Mouse (Mus musculus) embryonic facial prominence, embryonic 12.5 days (tissue): Measurements from ENCODE around the gene Pbrm1. TPM values are rescaled to one million over a fixed set of nuclear protein-coding genes. Genes with fewer than 3 reads are reported as not detected.

ENCODE experiments used
- ATAC-seq: fragments of 200-750 bp; cut with Nextera tagmentation; 2 replicates; pipeline ENCODE4 v1.8.0; 2017; ENCODE audit not compliant: insufficient number of reproducible peaks, insufficient read depth, low FRiP score, low TSS enrichment
- H3K27ac ChIP-seq: fragments of 300-500 bp; sonication (generic); 2 replicates; pipeline ENCODE4 v1.5.1; 2016; ENCODE audit warnings: mild to moderate bottlenecking
- H3K27me3 ChIP-seq: fragments of 300-500 bp; sonication (generic); 2 replicates; pipeline ENCODE4 v1.6.1; 2016; ENCODE audit warnings: mild to moderate bottlenecking, moderate library complexity
- H3K36me3 ChIP-seq: fragments of 300-500 bp; sonication (generic); 2 replicates; pipeline ENCODE4 v1.6.1; 2016; ENCODE audit warnings: mild to moderate bottlenecking
- H3K4me1 ChIP-seq: fragments of 300-500 bp; sonication (generic); 2 replicates; pipeline ENCODE4 v1.6.1; 2016
- H3K4me2 ChIP-seq: fragments of 300-500 bp; sonication (generic); replicated peaks from 2 replicates; pipeline ENCODE4 v1.6.1; 2016; ENCODE audit warnings: mild to moderate bottlenecking, moderate library complexity
- H3K4me3 ChIP-seq: fragments of 300-500 bp; sonication (generic); 2 replicates; pipeline ENCODE4 v1.5.1; 2016; ENCODE audit warnings: mild to moderate bottlenecking
- H3K9ac ChIP-seq: fragments of 300-500 bp; sonication (generic); 2 replicates; pipeline ENCODE4 v1.6.1; 2016; ENCODE audit warnings: mild to moderate bottlenecking, moderate library complexity
- H3K9me3 ChIP-seq: fragments of 300-500 bp; sonication (generic); 2 replicates; pipeline ENCODE4 v1.6.1; 2016; ENCODE audit warnings: mild to moderate bottlenecking, moderate library complexity
- WGBS: fragments of 180-500 bp; shearing (Covaris S2); methylation state at CpG from one replicate; pipeline ENCODE4 v1.1.7; 2016; 5-methylcytosine and 5-hydroxymethylcytosine counted together
- polyA plus RNA-seq: library from polyadenylated mRNA; unstranded; fragments of >200 nt; fragmentation: Nextera tagmentation; extraction: Ambion mirVana; gene quantifications from 2 replicates; pipeline ENCODE4 v1.2.1, GENCODE M21; 2016

Gene Pbrm1
- 176 and 178 TPM in 2 replicates for polyA plus RNA-seq

GRCm38 (mm10) chr14:31018860-31019291, at the start of gene Pbrm1, which contains the start of gene Gnl3:
Pbrm1 (plus strand) TSS chr14:31019138.
Gnl3 (minus strand) TSS chr14:31019152.
- Histone ChIP-seq H3K4me3 (peak within 1 kb of the TSS; percentile 82), H3K36me3 (peaks cover 46% of the 10 kb centered on the region), H3K4me1 (peaks cover 18% of the 10 kb centered on the region), H3K9ac (peak within 1 kb of the TSS; percentile 93), H3K4me2 (peak within 1 kb of the TSS; percentile 73), H3K27me3 (no peaks in the 10 kb centered on the region), H3K27ac (peak within 1 kb of the TSS; percentile 97), H3K9me3 (no peaks in the 10 kb centered on the region)
- peak; percentile 92 for ATAC-seq
- WGBS: under 1% methylated on average over 48 of the region's 53 CpGs

GRCm38 (mm10) chr14:30974204-30974603, 44.7 kb upstream of the Pbrm1 start:
- no peaks in the 10 kb centered on the region for H3K4me1 ChIP-seq
- no peaks in the 10 kb centered on the region for H3K27me3 ChIP-seq
- H3K4me3 ChIP-seq: no peak overlapping the region
- no peak overlapping the region for H3K27ac ChIP-seq
- no peak for ATAC-seq
- H3K9me3 ChIP-seq: no peaks in the 10 kb centered on the region
- 66% methylated on average over 6 of the region's 6 CpGs for WGBS
- H3K36me3 ChIP-seq: peaks cover 39% of the 10 kb centered on the region
- no peak overlapping the region for H3K4me2 ChIP-seq
- no peak overlapping the region for H3K9ac ChIP-seq

GRCm38 (mm10) chr14:30976222-30976621, 42.7 kb upstream of the Pbrm1 start:
- Histone ChIP-seq H3K4me1 (no peaks in the 10 kb centered on the region), H3K9ac (no peak overlapping the region), H3K9me3 (no peaks in the 10 kb centered on the region), H3K4me3 (no peak overlapping the region), H3K27me3 (no peaks in the 10 kb centered on the region), H3K27ac (no peak overlapping the region), H3K36me3 (peaks cover 37% of the 10 kb centered on the region), H3K4me2 (no peak overlapping the region)
- 83% methylated on average over 3 of the region's 3 CpGs for WGBS
- no peak for ATAC-seq

GRCm38 (mm10) chr14:30996417-30996816, 22.5 kb upstream of the Pbrm1 start:
- Histone ChIP-seq H3K27me3 (no peaks in the 10 kb centered on the region), H3K36me3 (peaks cover 12% of the 10 kb centered on the region; the same call in 1 of the 2 replicates), H3K9ac (no peak overlapping the region), H3K27ac (no peak overlapping the region), H3K9me3 (no peaks in the 10 kb centered on the region), H3K4me3 (no peak overlapping the region), H3K4me1 (0 out of 2 replicates have a peak, but pooled peaks cover 5% of the 10 kb centered on the region), H3K4me2 (no peak overlapping the region)
- no peak for ATAC-seq

- H3K9me3 ChIP-seq: no peaks in the 10 kb centered on the region
- peaks cover 8% of the 10 kb centered on the region; the same call in 1 of the 2 replicates for H3K4me1 ChIP-seq
- ATAC-seq: no peak
- H3K4me2 ChIP-seq: peak overlapping the region; percentile 75
- peak overlapping the region; percentile 91 for H3K9ac ChIP-seq
- H3K27ac ChIP-seq: no peak overlapping the region
- peaks cover 12% of the 10 kb centered on the region; the same call in 1 of the 2 replicates for H3K36me3 ChIP-seq
- 61% methylated on average over 10 of the region's 10 CpGs for WGBS
- peak overlapping the region; percentile 94 for H3K4me3 ChIP-seq
- H3K27me3 ChIP-seq: no peaks in the 10 kb centered on the region
Observed at GRCm38 (mm10) chr14:31000356-31000755, 18.6 kb upstream of the Pbrm1 start.

GRCm38 (mm10) chr14:31000816-31001306, 18.1 kb upstream of the Pbrm1 start:
- peak overlapping the region; percentile 75 for H3K4me2 ChIP-seq
- no peak for ATAC-seq

GRCm38 (mm10) chr14:31001307-31002205, 17.4 kb upstream of the Pbrm1 start, which contains the start of the genes Glt8d1 and Spcs1:
Glt8d1 (plus strand) TSS chr14:31001400.
Spcs1 (minus strand) TSS chr14:31001672.
- under 1% methylated on average over 84 of the region's 84 CpGs for WGBS
- no peaks in the 10 kb centered on the region for H3K9me3 ChIP-seq
- no peaks in the 10 kb centered on the region for H3K27me3 ChIP-seq
- H3K9ac ChIP-seq: peak within 1 kb of the TSS; percentile 91
- H3K4me3 ChIP-seq: peak within 1 kb of the TSS; percentile 94
- ATAC-seq: peak; percentile 90
- H3K36me3 ChIP-seq: peaks cover 12% of the 10 kb centered on the region; the same call in 1 of the 2 replicates
- peaks cover 8% of the 10 kb centered on the region; the same call in 1 of the 2 replicates for H3K4me1 ChIP-seq
- peak within 1 kb of the TSS; percentile 91 for H3K27ac ChIP-seq
- peak within 1 kb of the TSS; percentile 75 for H3K4me2 ChIP-seq

More at GRCm38 (mm10) chr14:31000816-31001306, 18.1 kb upstream of the Pbrm1 start:
- WGBS: under 1% methylated on average over 21 of the region's 21 CpGs
- Histone ChIP-seq H3K27me3 (no peaks in the 10 kb centered on the region), H3K4me1 (peaks cover 8% of the 10 kb centered on the region; the same call in 1 of the 2 replicates), H3K9me3 (no peaks in the 10 kb centered on the region), H3K36me3 (peaks cover 12% of the 10 kb centered on the region; the same call in 1 of the 2 replicates), H3K27ac (peak overlapping the region; percentile 91), H3K9ac (peak overlapping the region; percentile 91), H3K4me3 (peak overlapping the region; percentile 94)

- Histone ChIP-seq H3K4me2 (no peak overlapping the region), H3K9ac (no peak overlapping the region), H3K4me1 (peaks cover 8% of the 10 kb centered on the region; the same call in 1 of the 2 replicates), H3K36me3 (peaks cover 15% of the 10 kb centered on the region), H3K9me3 (no peaks in the 10 kb centered on the region), H3K27ac (no peak overlapping the region), H3K4me3 (no peak overlapping the region), H3K27me3 (no peaks in the 10 kb centered on the region)
- no peak for ATAC-seq
- 90% methylated on average over 2 of the region's 2 CpGs for WGBS
Observed at GRCm38 (mm10) chr14:31004527-31004926, 14.4 kb upstream of the Pbrm1 start.

GRCm38 (mm10) chr14:31006779-31007178, 12.2 kb upstream of the Pbrm1 start:
- WGBS: 82% methylated on average over 5 of the region's 5 CpGs

GRCm38 (mm10) chr14:31011588-31011987, 7.3 kb upstream of the Pbrm1 start:
- Histone ChIP-seq H3K9me3 (no peaks in the 10 kb centered on the region), H3K9ac (no peak overlapping the region), H3K4me3 (no peak overlapping the region), H3K27ac (no peak overlapping the region), H3K4me2 (no peak overlapping the region), H3K4me1 (no peaks in the 10 kb centered on the region), H3K36me3 (peaks cover 84% of the 10 kb centered on the region), H3K27me3 (no peaks in the 10 kb centered on the region)
- WGBS: 94% methylated on average over 3 of the region's 3 CpGs
- ATAC-seq: no peak

More at GRCm38 (mm10) chr14:31006779-31007178, 12.2 kb upstream of the Pbrm1 start:
- H3K9ac ChIP-seq: no peak overlapping the region
- H3K9me3 ChIP-seq: no peaks in the 10 kb centered on the region
- no peak overlapping the region for H3K4me3 ChIP-seq
- H3K27ac ChIP-seq: no peak overlapping the region
- peaks cover 3% of the 10 kb centered on the region; the same call in 1 of the 2 replicates for H3K4me1 ChIP-seq
- no peak overlapping the region for H3K4me2 ChIP-seq
- no peaks in the 10 kb centered on the region for H3K27me3 ChIP-seq
- peaks cover 36% of the 10 kb centered on the region for H3K36me3 ChIP-seq
- ATAC-seq: no peak

GRCm38 (mm10) chr14:31013928-31014327, 5.0 kb upstream of the Pbrm1 start:
- no peaks in the 10 kb centered on the region for H3K27me3 ChIP-seq
- H3K9me3 ChIP-seq: no peaks in the 10 kb centered on the region
- H3K4me2 ChIP-seq: no peak overlapping the region
- ATAC-seq: no peak
- 99% methylated on average over 2 of the region's 2 CpGs for WGBS
- H3K9ac ChIP-seq: no peak overlapping the region
- H3K4me1 ChIP-seq: peaks cover 9% of the 10 kb centered on the region
- peaks cover 79% of the 10 kb centered on the region for H3K36me3 ChIP-seq
- no peak overlapping the region for H3K27ac ChIP-seq
- no peak overlapping the region for H3K4me3 ChIP-seq
